Mouse (Mus musculus) E14TG2a.4 (cell line): ENCODE measurements around the gene Mdh1.

Experiments
- H3K27me3 ChIP-seq: 2 replicates; pipeline ENCODE4 v1.6.1; 2014; ENCODE audit warnings: low read length, control low read depth; ENCODE audit not compliant: insufficient read depth
- H3K36me3 ChIP-seq: 2 replicates; pipeline ENCODE4 v1.6.1; 2014; ENCODE audit warnings: low read length, control low read depth; ENCODE audit not compliant: insufficient read depth
- H3K4me1 ChIP-seq: replicated peaks from 2 replicates; pipeline ENCODE4 v1.6.1; 2014; ENCODE audit warnings: low read depth, low read length, control low read depth
- H3K4me3 ChIP-seq: replicated peaks from 2 replicates; pipeline ENCODE4 v1.5.1; 2014; ENCODE audit warnings: mild to moderate bottlenecking, low read length
- H3K9me3 ChIP-seq: 2 replicates; pipeline ENCODE4 v1.6.1; 2014; ENCODE audit warnings: low read length, control low read depth
- CTCF ChIP-seq: conservative IDR thresholded peaks from 2 replicates; pipeline ENCODE4 v1.5.1; 2014; ENCODE audit warnings: low read length
- NANOG ChIP-seq: IDR thresholded peaks from 2 replicates; pipeline ENCODE4 v1.6.1; 2014; ENCODE audit warnings: borderline replicate concordance, low read length, mixed read lengths
- POU5F1 ChIP-seq: IDR thresholded peaks from 2 replicates; pipeline ENCODE4 v1.6.1; 2014; ENCODE audit warnings: low read length, borderline replicate concordance

Gene Mdh1

DNA sequence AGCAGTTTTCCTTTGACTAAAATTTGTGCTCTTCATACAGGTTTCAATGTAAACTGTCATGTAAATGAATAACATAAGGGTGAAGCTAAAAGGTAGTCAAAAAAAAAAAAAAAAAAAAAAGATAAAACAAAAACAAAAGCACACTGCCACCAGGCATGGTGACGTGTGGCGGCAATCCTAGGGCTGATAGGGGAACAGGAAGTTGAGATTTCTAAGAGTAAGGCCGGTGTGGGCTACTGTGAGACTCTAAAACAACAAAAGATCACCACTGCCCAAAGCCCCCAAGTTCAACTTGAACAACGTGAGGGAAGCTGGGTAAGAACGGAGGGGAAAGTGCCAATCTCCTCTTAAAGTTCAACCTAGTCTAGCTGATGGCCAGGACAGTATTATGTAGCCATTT lies 3.2 kb downstream of the Mdh1 start:
- no peaks in the 10 kb centered on the region for H3K9me3 ChIP-seq
- peaks cover 28% of the 10 kb centered on the region for H3K4me1 ChIP-seq
- H3K4me3 ChIP-seq: no peak overlapping the region
- no peak for TF ChIP-seq NANOG
- no peak for TF ChIP-seq POU5F1
- TF ChIP-seq CTCF: no peak
- H3K27me3 ChIP-seq: no peaks in the 10 kb centered on the region; the same call in 1 of the 2 replicates
- peaks cover 25% of the 10 kb centered on the region for H3K36me3 ChIP-seq

DNA sequence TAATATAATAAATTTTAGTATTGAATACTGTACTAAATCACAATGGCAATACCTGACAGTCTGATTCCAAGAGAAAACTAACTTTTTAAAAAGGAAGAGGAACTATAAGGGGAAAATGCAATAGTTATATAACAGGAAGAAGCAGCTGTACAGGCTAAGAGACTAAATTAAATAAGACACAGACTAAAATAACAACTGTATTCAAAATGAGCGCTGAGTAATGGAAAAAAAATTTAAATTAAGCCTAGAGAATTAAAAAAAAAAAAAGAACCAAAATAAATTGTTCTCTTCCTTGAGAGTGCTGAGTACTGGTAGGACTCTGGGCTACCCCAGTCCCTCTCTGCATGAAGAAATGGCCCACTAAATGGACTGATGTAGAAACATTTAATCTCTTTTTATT lies 4.4 kb downstream of the Mdh1 start:
- TF ChIP-seq POU5F1 (no peak), NANOG (no peak), CTCF (no peak)
- no peak overlapping the region for H3K4me3 ChIP-seq
- H3K27me3 ChIP-seq: no peaks in the 10 kb centered on the region
- peaks cover 24% of the 10 kb centered on the region for H3K4me1 ChIP-seq
- peaks cover 37% of the 10 kb centered on the region for H3K36me3 ChIP-seq
- no peaks in the 10 kb centered on the region for H3K9me3 ChIP-seq

DNA sequence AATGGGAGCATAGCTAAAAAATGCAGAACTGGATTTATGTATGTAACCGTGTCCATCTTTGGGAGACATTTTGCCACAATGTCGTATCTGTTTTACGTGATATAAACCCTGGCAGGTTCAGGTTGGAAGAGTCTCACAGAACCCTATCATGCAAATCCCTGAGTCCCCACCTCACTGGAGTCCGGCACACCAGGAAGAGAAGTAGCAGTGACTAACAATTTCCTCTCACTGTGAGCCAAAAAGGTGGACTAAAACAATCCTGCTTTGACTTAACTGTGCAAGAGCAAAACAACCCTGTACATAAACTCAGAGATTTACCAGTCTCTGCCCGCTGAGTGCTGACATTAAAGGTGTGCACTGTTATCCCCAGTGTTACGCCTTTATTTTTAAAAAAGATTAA lies 5.2 kb downstream of the Mdh1 start:
- TF ChIP-seq POU5F1 (no peak), CTCF (no peak), NANOG (no peak)
- Histone ChIP-seq H3K4me3 (no peak overlapping the region), H3K4me1 (peaks cover 20% of the 10 kb centered on the region), H3K27me3 (no peaks in the 10 kb centered on the region), H3K36me3 (peaks cover 41% of the 10 kb centered on the region), H3K9me3 (no peaks in the 10 kb centered on the region)

DNA sequence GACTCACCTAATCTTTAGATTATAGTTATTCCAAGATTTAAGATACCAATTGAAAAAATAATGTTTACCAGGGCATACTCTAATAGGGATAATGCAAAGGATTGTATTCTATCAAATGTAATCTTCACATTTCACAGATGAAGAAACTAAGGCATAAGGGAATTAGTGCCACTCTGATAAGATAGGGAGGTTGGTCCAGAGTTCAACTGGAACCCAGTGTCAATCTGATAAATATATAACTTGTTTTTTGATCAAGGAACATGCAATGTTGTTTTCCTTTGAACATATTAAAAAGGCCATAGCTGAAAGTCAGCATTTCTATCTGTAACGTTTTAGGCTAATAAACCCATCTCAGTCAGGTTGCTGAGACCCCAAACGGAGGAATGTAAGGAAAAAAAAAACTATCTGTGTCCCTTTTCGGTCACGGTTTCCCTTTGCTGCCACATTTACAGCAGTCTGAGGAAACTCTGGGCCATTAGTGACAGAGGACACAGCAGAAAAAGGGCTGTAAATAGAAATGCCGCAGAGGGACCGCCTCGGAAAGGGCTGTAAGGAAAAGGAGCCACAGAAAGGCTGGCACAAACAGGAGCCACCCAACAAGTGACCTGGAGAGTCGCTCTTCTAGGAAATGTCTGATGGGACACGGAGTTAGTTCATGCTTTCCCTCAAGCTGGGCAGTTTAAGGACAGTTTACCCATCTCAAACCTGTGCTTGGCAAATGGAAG lies 7.3 kb downstream of the Mdh1 start:
- no peak overlapping the region for H3K4me3 ChIP-seq
- H3K9me3 ChIP-seq: no peaks in the 10 kb centered on the region
- H3K36me3 ChIP-seq: peaks cover 58% of the 10 kb centered on the region
- no peaks in the 10 kb centered on the region for H3K27me3 ChIP-seq
- TF ChIP-seq CTCF (no peak), POU5F1 (no peak), NANOG (no peak)
- 0 out of 2 replicates have a peak, but pooled peaks cover 9% of the 10 kb centered on the region for H3K4me1 ChIP-seq

DNA sequence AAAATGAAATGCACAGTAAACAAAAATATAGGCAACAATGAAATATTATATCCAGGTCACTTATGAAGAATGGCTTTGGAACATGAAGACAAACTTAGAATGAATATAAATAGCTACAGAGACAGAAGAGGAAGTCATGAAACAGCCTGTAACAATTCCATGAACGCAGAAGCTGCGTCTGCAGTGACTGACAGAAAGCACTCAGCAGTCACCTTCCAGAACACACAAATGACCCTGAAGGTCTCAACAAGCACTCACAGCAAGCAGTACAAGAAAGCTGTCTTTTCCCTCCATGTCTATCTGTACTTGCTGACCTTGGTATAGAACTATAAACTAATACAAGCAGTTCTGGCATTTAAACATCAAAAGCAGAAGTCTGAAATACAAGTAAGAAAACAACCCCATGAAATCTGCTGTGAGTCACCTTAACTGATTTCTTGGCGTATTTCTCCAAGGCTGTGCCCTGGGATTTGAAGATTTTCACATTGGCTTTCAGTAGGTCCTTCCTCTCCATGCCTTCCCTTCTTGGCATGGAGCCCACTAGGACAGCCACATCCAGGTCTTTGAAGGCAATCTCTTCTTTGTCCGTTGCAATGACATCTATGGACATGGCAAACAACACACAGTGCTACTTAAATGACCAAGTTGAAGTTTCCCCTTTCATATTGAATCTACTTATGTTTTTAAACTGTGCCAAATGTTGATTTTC lies 8.4 kb downstream of the Mdh1 start:
- Histone ChIP-seq H3K36me3 (peaks cover 68% of the 10 kb centered on the region), H3K27me3 (no peaks in the 10 kb centered on the region), H3K4me1 (0 out of 2 replicates have a peak, but pooled peaks cover 2% of the 10 kb centered on the region), H3K4me3 (no peak overlapping the region), H3K9me3 (no peaks in the 10 kb centered on the region)
- TF ChIP-seq CTCF (no peak), POU5F1 (no peak), NANOG (no peak)

DNA sequence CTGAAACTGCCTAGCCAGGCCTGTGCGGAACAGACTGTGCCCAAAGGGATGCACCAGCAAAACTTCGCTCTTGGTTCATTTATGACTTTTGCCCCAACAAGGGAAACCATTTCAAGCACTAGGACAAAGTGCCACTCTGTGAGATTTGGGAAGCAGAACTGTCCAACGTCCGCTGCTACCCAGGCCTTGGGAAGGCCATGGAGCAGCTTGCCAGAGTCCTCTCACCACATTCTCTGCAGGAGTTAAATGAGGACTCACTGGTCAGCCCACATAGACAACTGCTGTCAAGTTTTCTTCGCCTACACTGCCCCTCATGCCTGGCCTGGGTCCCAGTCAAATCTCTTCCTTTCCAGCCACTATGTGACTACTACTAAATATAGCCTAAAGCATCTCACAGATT lies 10.8 kb downstream of the Mdh1 start:
- Histone ChIP-seq H3K27me3 (no peaks in the 10 kb centered on the region), H3K36me3 (peaks cover 77% of the 10 kb centered on the region), H3K9me3 (no peaks in the 10 kb centered on the region), H3K4me3 (no peak overlapping the region), H3K4me1 (no peaks in the 10 kb centered on the region)
- TF ChIP-seq CTCF: no peak
- TF ChIP-seq POU5F1: no peak
- TF ChIP-seq NANOG: no peak

DNA sequence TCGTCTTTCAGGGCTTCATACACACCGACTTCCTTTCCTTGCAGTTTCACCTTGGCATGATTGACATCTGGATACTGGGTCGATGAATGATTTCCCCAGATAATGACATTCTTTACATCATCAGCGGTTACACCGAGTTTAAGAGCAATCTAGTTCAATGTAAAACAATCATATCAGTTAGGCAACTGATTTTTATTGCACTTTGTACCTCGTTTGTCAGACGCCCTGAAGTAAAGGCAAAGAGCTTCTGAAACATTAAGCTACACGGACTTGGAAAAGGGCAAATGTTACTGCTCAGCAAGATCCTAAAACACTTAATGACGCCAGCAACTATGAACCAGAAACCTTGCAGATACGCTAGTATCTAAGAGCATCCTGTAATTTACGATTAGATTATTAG lies 12.4 kb downstream of the Mdh1 start:
- Histone ChIP-seq H3K4me3 (no peak overlapping the region), H3K9me3 (no peaks in the 10 kb centered on the region), H3K4me1 (no peaks in the 10 kb centered on the region), H3K36me3 (peaks cover 62% of the 10 kb centered on the region), H3K27me3 (no peaks in the 10 kb centered on the region)
- TF ChIP-seq CTCF: no peak
- no peak for TF ChIP-seq NANOG
- no peak for TF ChIP-seq POU5F1

DNA sequence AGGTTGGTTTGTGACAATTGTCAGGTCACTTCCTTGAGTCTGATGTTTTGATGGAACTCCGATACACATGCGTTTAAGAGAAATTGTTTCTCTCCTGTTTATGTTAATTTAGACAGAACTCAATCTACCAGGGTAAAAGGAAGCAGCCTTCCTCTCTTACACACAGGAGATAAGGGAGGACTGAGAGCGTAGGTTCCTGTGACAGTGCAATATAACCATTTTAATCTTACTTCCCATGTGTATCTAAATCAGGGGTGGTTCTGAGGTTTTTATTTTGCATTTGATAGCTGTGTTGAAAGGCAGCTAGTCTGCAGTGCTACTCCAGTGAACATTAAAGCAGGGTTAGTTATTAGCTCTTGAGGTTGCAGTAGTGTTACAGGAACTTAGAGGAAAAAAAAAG lies 20.1 kb downstream of the Mdh1 start:
- no peak for TF ChIP-seq POU5F1
- no peak for TF ChIP-seq CTCF
- no peak for TF ChIP-seq NANOG
- H3K4me3 ChIP-seq: no peak overlapping the region

More for the DNA sequence above, 20.1 kb downstream of the Mdh1 start:
- Histone ChIP-seq H3K4me1 (no peaks in the 10 kb centered on the region), H3K27me3 (no peaks in the 10 kb centered on the region), H3K9me3 (no peaks in the 10 kb centered on the region), H3K36me3 (no peaks in the 10 kb centered on the region)
